Mouse (Mus musculus): ENCODE measurements around the gene Kcnd1.

DNA sequence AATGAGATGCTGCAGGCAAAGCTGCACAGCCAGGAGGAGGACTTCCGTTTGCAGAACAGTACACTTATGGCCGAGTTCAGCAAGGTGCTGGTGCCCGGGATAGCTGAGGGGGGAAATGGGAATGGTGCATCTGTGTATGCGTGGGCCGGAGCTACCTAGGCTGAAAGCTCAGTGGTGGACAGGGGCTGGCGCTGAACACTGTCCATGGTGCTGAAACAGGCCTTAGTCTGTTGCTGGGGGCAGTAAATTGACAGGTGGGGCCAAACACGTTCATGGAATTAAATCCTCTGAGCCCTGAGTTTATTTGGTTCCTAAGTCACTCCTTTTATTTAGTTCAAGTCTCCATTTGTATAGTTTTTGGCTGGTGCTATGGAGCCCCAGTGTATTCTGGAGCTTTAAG, 27.1 kb upstream of the Kcnd1 start:
- TF ChIP-seq CTCF (IDR thresholded peaks at IDR 0.05; ENCODE audit: low read depth) (no peak), EP300 (optimal IDR thresholded peaks at IDR 0.05) (no peak)
